Mouse (Mus musculus) gastrocnemius, postnatal 14 days (tissue): ENCODE data around the gene Ndst4. TPM values are rescaled to one million over a fixed set of nuclear protein-coding genes. Genes with fewer than 3 reads are reported as not detected.

Source experiments
- DNase-seq: peaks from one replicate; pipeline ENCODE4 v3.0.0; 2021; ENCODE audit warnings: mixed read lengths
- intact Hi-C: fragments of 180-260 bp; cut with DNase I; formaldehyde crosslinking; loops from one replicate; pipeline ENCODE4 v1.15.1; 2025; ENCODE audit warnings: low total_unique reads
- total RNA-seq, 2 experiments: library from RNA; stranded (reverse); gene quantifications; 2 replicates each; pipeline ENCODE4 v1.2.3; 2021

The Ndst4 gene
- total RNA-seq, 2 experiments from 2014 or later: 0.07 to 0.33 TPM

GRCm38 (mm10) chr3:125690948-125691347 lies 287.1 kb downstream of the Ndst4 start:
- DNase-seq: no peak
- intact Hi-C loops: no loop called here

- DNase-seq: no peak
- intact Hi-C loops: no loop called here
These were observed 319.1 kb downstream of the Ndst4 start for GRCm38 (mm10) chr3:125722953-125723352.

- intact Hi-C loops: no loop called here
- DNase-seq: no peak
These were observed 331.1 kb downstream of the Ndst4 start for GRCm38 (mm10) chr3:125734945-125735344.

GRCm38 (mm10) chr3:125744468-125745141 lies 340.7 kb downstream of the Ndst4 start:
- no peak for DNase-seq
- intact Hi-C loops: no loop called here

GRCm38 (mm10) chr3:125745142-125745496 lies 341.2 kb downstream of the Ndst4 start:
- DNase-seq: no peak
- intact Hi-C loops: no loop called here

GRCm38 (mm10) chr3:125746367-125746766 lies 342.5 kb downstream of the Ndst4 start:
- intact Hi-C loops: no loop called here
- no peak for DNase-seq

GRCm38 (mm10) chr3:125756911-125757310 lies 353.0 kb downstream of the Ndst4 start:
- intact Hi-C loops: no loop called here
- DNase-seq: no peak

GRCm38 (mm10) chr3:125760711-125761110 lies 356.8 kb downstream of the Ndst4 start:
- DNase-seq: no peak

More at GRCm38 (mm10) chr3:125760711-125761110, 356.8 kb downstream of the Ndst4 start:
- intact Hi-C loops: no loop called here
